Mouse (Mus musculus) limb, embryonic 15.5 days (tissue): ENCODE results near the gene Npas3. TPM values are rescaled to one million over a fixed set of nuclear protein-coding genes. Genes with fewer than 3 reads are reported as not detected.

Experiments used
- ATAC-seq: fragments of 200-750 bp; cut with Nextera tagmentation; 2 replicates; pipeline ENCODE4 v1.8.0; 2017; ENCODE audit warnings: low read depth, moderate TSS enrichment; ENCODE audit not compliant: insufficient number of reproducible peaks, low FRiP score, low TSS enrichment
- H3K27ac ChIP-seq: fragments of 300-500 bp; sonication (generic); 2 replicates; pipeline ENCODE4 v1.5.1; 2015; ENCODE audit warnings: moderate library complexity, mild to moderate bottlenecking, inconsistent platforms
- H3K27me3 ChIP-seq: fragments of 300-500 bp; sonication (generic); 2 replicates; pipeline ENCODE4 v1.6.1; 2015; ENCODE audit warnings: inconsistent platforms
- H3K36me3 ChIP-seq: fragments of 300-500 bp; sonication (generic); 2 replicates; pipeline ENCODE4 v1.6.1; 2015; ENCODE audit warnings: inconsistent platforms
- H3K4me1 ChIP-seq: fragments of 300-500 bp; sonication (generic); 2 replicates; pipeline ENCODE4 v1.6.1; 2015; ENCODE audit warnings: inconsistent platforms
- H3K4me2 ChIP-seq: fragments of 300-500 bp; sonication (generic); 2 replicates; pipeline ENCODE4 v1.6.1; 2015; ENCODE audit warnings: mild to moderate bottlenecking, inconsistent platforms
- H3K4me3 ChIP-seq: fragments of 300-500 bp; sonication (generic); 2 replicates; pipeline ENCODE4 v1.5.1; 2015; ENCODE audit warnings: mild to moderate bottlenecking, inconsistent platforms
- H3K9ac ChIP-seq: fragments of 300-500 bp; sonication (generic); 2 replicates; pipeline ENCODE4 v1.6.1; 2015; ENCODE audit warnings: inconsistent platforms
- H3K9me3 ChIP-seq: fragments of 300-500 bp; sonication (generic); 2 replicates; pipeline ENCODE4 v1.6.1; 2016; ENCODE audit warnings: inconsistent platforms
- WGBS: fragments of 180-500 bp; shearing (Covaris S2); methylation state at CpG from one replicate; pipeline ENCODE4 v1.1.7; 2015; 5-methylcytosine and 5-hydroxymethylcytosine counted together
- polyA plus RNA-seq: library from polyadenylated mRNA; unstranded; fragments of >200 nt; fragmentation: Nextera tagmentation; extraction: Ambion mirVana; gene quantifications from 2 replicates; pipeline ENCODE4 v1.2.1, GENCODE M21; 2015

The Npas3 gene
- polyA plus RNA-seq, 1 experiment from 2014 or later: 4.2 TPM

DNA sequence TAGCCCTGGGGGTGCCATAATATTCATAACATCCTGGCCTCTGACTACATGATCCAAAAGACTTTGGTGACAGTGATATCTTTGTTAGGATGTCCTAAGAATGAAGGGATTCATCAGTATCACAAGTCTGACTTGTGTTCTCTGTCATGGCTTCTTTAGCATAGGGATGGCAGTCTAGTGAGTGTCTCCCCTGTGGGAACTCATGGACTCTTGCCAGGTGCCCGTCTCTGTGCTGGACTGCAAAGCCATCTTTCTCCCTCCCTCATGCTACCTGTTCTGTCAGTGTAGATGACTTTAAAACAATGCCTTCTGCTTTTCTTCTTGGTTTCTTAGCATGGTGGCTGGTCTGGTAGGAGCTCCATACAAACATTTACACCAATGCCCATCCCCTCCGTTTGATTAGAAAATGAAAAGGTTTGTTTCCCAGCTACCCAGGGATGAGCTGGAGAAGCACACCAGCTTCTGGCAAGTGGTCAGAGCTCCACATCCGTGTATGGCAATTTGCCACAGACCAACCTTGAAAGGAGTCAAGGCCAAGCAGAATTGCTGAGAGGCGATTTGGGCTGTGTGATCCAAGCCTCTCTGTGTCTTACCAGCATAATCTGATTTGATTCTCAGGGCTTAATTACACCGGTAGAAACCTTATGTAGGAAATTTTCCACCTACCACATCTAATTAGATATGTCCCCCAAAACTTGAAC, 616.1 kb downstream of the Npas3 start:
- ATAC-seq: no peak
- H3K36me3 ChIP-seq: no peaks in the 10 kb centered on the region
- 70% methylated on average over 5 of the region's 5 CpGs for WGBS
- H3K4me3 ChIP-seq: no peak overlapping the region
- H3K27me3 ChIP-seq: no peaks in the 10 kb centered on the region
- H3K4me1 ChIP-seq: no peaks in the 10 kb centered on the region
- no peak overlapping the region for H3K27ac ChIP-seq
- H3K9ac ChIP-seq: no peak overlapping the region
- no peak overlapping the region for H3K4me2 ChIP-seq
- no peaks in the 10 kb centered on the region for H3K9me3 ChIP-seq

DNA sequence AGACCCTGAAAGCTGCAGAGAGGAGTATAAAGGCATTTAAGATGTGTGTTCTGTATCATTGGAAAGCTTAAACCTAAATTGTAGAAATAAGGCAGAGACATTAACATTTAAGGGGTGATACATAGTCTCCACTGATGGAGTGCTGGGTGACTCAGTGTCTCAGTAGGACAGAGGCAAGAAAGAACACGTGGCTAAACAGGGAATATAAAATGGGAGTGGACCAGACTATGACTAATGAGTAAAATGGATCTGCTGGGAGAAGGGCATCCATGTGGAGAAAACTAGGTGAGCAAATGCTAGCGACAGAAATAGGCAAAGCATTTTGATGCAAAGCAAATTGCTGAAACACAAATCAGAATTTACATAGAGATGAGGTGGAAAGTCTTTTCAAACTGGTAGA, 617.2 kb downstream of the Npas3 start:
- H3K4me1 ChIP-seq: no peaks in the 10 kb centered on the region
- no peak overlapping the region for H3K27ac ChIP-seq
- H3K9me3 ChIP-seq: no peaks in the 10 kb centered on the region
- no peak for ATAC-seq
- no peaks in the 10 kb centered on the region for H3K27me3 ChIP-seq
- no peaks in the 10 kb centered on the region for H3K36me3 ChIP-seq
- H3K9ac ChIP-seq: no peak overlapping the region
- H3K4me3 ChIP-seq: no peak overlapping the region
- 61% methylated on average over 2 of the region's 2 CpGs for WGBS
- H3K4me2 ChIP-seq: no peak overlapping the region

DNA sequence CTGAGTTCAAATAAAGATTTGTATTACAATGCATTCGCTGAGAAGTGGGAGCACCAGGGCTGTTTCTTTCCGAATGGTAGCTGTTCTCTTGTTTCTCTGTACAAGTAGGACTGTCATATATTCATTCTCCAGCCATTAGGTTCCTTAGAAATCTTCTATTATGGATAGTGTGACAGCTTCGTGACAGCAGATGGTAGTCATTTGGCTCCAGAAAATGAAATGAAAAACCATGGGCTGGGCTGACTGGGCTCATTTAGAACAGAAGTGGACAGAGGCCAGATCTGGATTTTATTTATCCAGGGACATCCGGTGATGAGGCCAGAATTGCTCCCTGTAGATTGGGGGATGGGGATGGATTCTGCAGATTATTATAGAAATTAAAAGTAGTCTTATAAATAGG, 621.5 kb downstream of the Npas3 start:
- H3K4me2 ChIP-seq: no peak overlapping the region
- no peaks in the 10 kb centered on the region for H3K9me3 ChIP-seq
- H3K9ac ChIP-seq: no peak overlapping the region
- no peaks in the 10 kb centered on the region for H3K27me3 ChIP-seq
- H3K4me1 ChIP-seq: no peaks in the 10 kb centered on the region
- H3K36me3 ChIP-seq: no peaks in the 10 kb centered on the region
- no peak overlapping the region for H3K4me3 ChIP-seq
- 55% methylated on average over 4 of the region's 4 CpGs for WGBS
- H3K27ac ChIP-seq: no peak overlapping the region
- no peak for ATAC-seq

DNA sequence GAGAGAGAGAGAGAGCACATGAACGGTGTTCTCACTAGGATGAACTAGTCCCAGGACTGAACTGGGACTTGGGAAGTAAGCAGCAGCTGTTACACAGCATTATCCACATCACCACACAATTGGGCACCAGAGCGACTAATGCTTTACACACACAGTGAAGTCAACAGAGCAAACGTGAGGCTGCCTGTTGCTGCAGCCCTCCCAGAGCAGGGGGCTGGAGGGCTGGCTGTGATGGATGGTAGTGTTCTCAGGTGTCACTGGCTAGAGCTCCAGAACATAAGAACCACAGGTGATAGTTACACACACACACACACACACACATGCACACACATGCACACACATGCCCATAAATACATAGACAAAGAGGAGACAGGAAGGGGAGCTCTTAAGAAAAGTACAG, 626.7 kb downstream of the Npas3 start:
- no peaks in the 10 kb centered on the region for H3K27me3 ChIP-seq
- H3K4me2 ChIP-seq: no peak overlapping the region
- ATAC-seq: no peak
- no peak overlapping the region for H3K4me3 ChIP-seq
- no peak overlapping the region for H3K9ac ChIP-seq
- no peaks in the 10 kb centered on the region for H3K36me3 ChIP-seq
- no peaks in the 10 kb centered on the region for H3K4me1 ChIP-seq
- H3K27ac ChIP-seq: no peak overlapping the region
- H3K9me3 ChIP-seq: no peaks in the 10 kb centered on the region
- 59% methylated on average over 3 of the region's 3 CpGs for WGBS

DNA sequence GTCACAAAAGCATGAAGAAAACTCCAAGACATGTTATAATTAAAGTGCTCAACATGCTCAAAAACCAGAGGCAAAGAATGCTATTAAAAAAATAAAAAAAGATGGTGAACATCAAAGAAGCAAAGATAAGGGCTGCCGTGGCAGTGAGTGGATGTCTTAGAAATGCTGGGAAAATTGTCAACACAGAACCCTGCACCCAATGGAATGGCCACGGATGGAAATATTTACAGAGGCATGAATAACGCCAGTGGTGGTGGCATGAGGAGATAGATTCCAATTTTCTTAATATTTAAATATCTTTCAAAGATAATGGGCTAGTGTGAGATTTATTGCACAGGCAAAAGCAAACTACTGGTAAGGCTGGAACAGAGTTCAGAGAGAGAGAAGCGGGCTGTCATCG, 628.2 kb downstream of the Npas3 start:
- ATAC-seq: no peak
- Histone ChIP-seq H3K36me3 (no peaks in the 10 kb centered on the region), H3K4me3 (no peak overlapping the region), H3K4me2 (no peak overlapping the region), H3K27ac (no peak overlapping the region), H3K9ac (no peak overlapping the region), H3K4me1 (no peaks in the 10 kb centered on the region), H3K27me3 (no peaks in the 10 kb centered on the region), H3K9me3 (no peaks in the 10 kb centered on the region)
- 64% methylated on average over 5 of the region's 5 CpGs for WGBS

DNA sequence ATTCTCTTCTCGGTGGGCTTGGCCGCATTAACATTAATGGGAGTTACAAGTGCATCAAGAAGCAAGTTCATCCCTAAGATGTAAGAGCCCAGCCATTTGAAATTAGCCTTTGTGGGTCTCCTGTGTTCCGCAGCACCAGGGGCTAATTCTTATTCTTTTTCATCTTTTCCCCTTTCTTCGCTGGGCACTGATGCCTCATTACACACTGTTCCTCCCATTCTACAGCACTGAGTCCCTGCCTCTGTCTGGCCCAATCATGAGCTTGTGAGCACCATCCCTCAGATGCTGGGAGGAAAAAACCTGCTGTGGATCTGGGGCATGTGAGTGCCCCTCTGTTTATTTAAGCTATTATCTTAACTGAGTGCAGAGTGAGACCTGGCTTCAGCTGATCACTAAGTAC, 633.2 kb downstream of the Npas3 start:
- Histone ChIP-seq H3K27ac (no peak overlapping the region), H3K36me3 (no peaks in the 10 kb centered on the region), H3K4me1 (no peaks in the 10 kb centered on the region), H3K9ac (no peak overlapping the region), H3K4me2 (no peak overlapping the region), H3K4me3 (no peak overlapping the region), H3K9me3 (no peaks in the 10 kb centered on the region), H3K27me3 (no peaks in the 10 kb centered on the region)
- ATAC-seq: no peak
- WGBS: 89% methylated on average over 4 of the region's 4 CpGs

DNA sequence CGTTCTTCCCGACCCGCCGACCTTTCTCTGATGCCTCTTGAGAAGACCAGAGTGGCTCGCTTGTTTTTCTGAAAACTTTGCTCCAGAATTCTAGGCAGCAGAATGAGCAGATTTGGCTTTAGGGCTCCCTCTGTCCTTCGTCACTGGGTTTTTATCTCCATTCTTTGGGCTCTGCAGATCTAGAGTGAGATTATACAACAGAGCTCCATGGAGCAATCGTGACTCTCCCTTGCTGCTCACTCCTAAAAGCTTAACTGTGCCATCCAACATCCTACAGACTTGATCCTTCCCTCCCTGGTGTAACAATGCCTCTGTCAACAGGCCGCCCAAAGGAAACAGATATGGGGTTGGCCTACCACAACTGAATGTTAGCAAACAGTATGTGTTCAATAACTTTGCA, 634.4 kb downstream of the Npas3 start:
- ATAC-seq: no peak
- 88% methylated on average over 8 of the region's 8 CpGs for WGBS

DNA sequence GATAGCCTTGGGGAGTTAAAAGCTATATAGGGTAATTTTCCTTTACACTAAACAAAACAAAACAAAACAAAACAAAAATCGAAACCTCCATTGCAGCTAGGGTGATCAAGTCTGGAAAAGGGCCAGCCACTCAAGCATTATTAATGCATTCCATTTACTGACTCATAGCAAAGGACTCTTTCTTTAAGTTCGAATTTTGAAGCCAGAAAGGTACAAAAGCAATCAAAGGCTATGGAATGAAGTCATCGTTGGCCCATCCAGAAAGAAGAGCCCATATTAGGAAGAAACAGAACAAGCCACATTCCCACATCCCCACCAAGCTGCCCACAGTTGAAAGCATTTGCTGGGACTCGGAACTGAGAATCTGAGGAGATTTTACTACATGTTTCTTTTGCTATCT, 640.1 kb downstream of the Npas3 start:
- no peaks in the 10 kb centered on the region for H3K27me3 ChIP-seq
- H3K4me1 ChIP-seq: no peaks in the 10 kb centered on the region
- H3K4me2 ChIP-seq: no peak overlapping the region
- no peak for ATAC-seq
- no peak overlapping the region for H3K27ac ChIP-seq
- no peaks in the 10 kb centered on the region for H3K36me3 ChIP-seq
- 49% methylated on average over 4 of the region's 4 CpGs for WGBS
- no peak overlapping the region for H3K4me3 ChIP-seq
- no peak overlapping the region for H3K9ac ChIP-seq
- no peaks in the 10 kb centered on the region for H3K9me3 ChIP-seq

More for the DNA sequence above, 634.4 kb downstream of the Npas3 start:
- no peak overlapping the region for H3K4me2 ChIP-seq
- H3K9me3 ChIP-seq: no peaks in the 10 kb centered on the region
- no peak overlapping the region for H3K9ac ChIP-seq
- H3K27ac ChIP-seq: no peak overlapping the region
- H3K36me3 ChIP-seq: no peaks in the 10 kb centered on the region
- H3K4me1 ChIP-seq: no peaks in the 10 kb centered on the region
- H3K4me3 ChIP-seq: no peak overlapping the region
- no peaks in the 10 kb centered on the region for H3K27me3 ChIP-seq

DNA sequence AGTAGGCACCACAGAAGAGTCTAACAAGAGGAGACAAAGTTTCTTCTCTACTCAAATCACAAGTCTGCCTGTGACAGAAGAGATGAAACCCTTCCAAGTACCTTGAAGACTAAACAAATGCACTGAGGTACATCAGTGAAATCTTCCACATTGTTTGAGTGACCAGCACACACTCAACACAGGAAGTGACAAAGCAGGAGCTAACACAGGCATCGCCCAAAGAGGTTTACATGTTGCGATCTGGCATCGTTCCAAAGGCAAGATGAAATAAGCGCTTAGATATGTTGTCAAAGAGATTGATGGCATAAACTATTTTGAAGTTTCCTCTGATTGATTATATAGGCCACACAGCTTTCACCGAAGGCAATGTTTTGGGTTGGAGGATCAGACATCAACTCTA, 647.4 kb downstream of the Npas3 start:
- Histone ChIP-seq H3K4me1 (no peaks in the 10 kb centered on the region), H3K4me3 (no peak overlapping the region), H3K9me3 (no peaks in the 10 kb centered on the region), H3K9ac (no peak overlapping the region), H3K36me3 (no peaks in the 10 kb centered on the region), H3K4me2 (no peak overlapping the region), H3K27ac (no peak overlapping the region), H3K27me3 (no peaks in the 10 kb centered on the region)
- WGBS: 76% methylated on average over 5 of the region's 5 CpGs
- no peak for ATAC-seq

DNA sequence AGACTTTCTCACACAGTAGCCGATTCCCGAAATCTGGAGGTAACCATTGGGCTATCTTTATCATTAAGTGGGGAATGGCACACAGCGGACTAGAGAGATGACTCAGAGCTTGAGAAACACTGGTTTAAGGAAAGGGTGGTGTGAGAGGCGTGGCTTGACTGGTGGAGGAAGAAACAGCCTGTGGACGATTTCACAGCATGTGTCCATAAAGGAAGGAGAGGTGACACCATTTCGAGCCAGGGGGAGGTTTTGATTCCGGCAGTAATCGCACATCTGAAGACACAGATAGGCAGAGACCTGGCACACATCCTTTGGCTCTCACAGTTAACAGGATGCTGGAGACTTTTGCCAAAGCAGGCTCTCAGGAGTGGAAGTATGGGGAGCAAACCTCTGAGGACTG, 660.3 kb downstream of the Npas3 start:
- H3K4me1 ChIP-seq: no peaks in the 10 kb centered on the region
- no peaks in the 10 kb centered on the region for H3K9me3 ChIP-seq

DNA sequence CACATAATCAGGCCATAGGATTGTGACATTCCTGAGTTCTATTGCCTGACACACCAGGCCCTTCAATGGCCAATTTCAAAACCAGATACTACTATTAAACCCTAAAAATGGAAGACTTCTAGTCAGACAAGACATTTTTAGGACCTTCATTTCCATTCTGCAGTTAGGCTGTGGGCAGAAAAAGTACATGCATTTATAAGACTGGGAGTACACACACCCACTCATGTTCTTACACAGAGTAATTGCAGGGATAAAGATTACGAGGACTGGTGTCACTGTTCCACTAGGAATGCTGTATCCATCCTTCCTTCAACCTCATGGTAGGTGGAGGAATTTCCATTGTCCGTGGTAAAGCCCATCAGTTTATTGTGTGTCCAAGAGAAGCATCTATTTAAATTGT, 661.7 kb downstream of the Npas3 start:
- Histone ChIP-seq H3K36me3 (no peaks in the 10 kb centered on the region), H3K27me3 (no peaks in the 10 kb centered on the region), H3K4me1 (no peaks in the 10 kb centered on the region), H3K4me2 (no peak overlapping the region), H3K27ac (no peak overlapping the region), H3K4me3 (no peak overlapping the region), H3K9ac (no peak overlapping the region), H3K9me3 (no peaks in the 10 kb centered on the region)
- no peak for ATAC-seq
- WGBS: 83% methylated on average over 2 of the region's 2 CpGs

More for the DNA sequence above, 660.3 kb downstream of the Npas3 start:
- ATAC-seq: no peak
- H3K9ac ChIP-seq: no peak overlapping the region
- 67% methylated on average over 8 of the region's 8 CpGs for WGBS
- H3K27ac ChIP-seq: no peak overlapping the region
- H3K36me3 ChIP-seq: no peaks in the 10 kb centered on the region
- H3K4me2 ChIP-seq: no peak overlapping the region
- H3K27me3 ChIP-seq: no peaks in the 10 kb centered on the region
- H3K4me3 ChIP-seq: no peak overlapping the region

DNA sequence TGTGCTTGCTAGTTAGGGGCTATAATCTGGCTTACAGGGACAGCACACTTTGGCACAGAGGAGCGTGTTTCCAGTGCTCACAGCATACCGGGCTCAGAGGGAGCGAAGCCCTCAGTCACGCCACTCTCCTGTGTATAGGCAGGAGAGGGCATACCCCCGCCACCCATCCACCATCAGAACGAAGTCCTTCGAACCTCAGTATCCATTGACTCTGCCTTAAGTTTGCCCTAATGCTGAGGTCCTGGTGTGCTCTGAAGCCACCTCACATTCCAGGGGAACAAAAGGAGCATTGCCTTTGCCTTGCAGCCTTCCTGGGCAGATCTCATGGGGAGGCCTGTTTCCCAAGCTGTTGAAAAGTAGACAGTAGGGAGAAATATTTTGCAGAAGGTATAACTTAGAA, 673.7 kb downstream of the Npas3 start:
- 94% methylated on average over 7 of the region's 7 CpGs for WGBS
- Histone ChIP-seq H3K27me3 (no peaks in the 10 kb centered on the region), H3K4me3 (no peak overlapping the region), H3K36me3 (no peaks in the 10 kb centered on the region), H3K9me3 (no peaks in the 10 kb centered on the region), H3K4me1 (no peaks in the 10 kb centered on the region), H3K9ac (no peak overlapping the region), H3K27ac (no peak overlapping the region), H3K4me2 (no peak overlapping the region)
- ATAC-seq: no peak

DNA sequence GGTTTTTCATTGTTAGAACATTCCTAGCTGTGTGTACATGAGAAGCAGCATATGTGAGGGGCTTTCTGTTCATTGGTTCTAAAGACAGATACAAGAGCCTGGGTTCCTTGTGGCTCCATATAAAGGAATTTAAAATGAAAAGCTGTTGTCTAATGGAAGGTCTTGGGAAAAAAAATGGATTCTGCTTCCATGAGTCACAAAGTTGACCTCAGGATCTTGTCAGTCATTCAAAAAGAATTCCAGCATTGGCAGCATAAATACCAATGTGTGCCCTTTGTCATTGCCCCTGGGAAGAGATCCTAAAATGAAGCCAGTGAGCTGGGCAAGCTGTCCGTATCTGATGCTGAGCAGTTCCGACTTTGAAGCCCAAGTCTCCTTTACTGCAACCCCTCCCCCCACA, 700.3 kb downstream of the Npas3 start:
- H3K4me1 ChIP-seq: no peaks in the 10 kb centered on the region

More for the DNA sequence above, 700.3 kb downstream of the Npas3 start:
- Histone ChIP-seq H3K27ac (no peak overlapping the region), H3K4me3 (no peak overlapping the region), H3K4me2 (no peak overlapping the region), H3K27me3 (no peaks in the 10 kb centered on the region), H3K36me3 (no peaks in the 10 kb centered on the region), H3K9me3 (no peaks in the 10 kb centered on the region), H3K9ac (no peak overlapping the region)
- WGBS: 87% methylated on average over 2 of the region's 2 CpGs
- ATAC-seq: no peak
